Mouse (Mus musculus): ENCODE results near the gene Otub1. TPM values are rescaled to one million over a fixed set of nuclear protein-coding genes. Genes with fewer than 3 reads are reported as not detected.

Otub1 gene
- total RNA-seq, 2 experiments from 2014 or later: 61.0 to 69.0 TPM

DNA sequence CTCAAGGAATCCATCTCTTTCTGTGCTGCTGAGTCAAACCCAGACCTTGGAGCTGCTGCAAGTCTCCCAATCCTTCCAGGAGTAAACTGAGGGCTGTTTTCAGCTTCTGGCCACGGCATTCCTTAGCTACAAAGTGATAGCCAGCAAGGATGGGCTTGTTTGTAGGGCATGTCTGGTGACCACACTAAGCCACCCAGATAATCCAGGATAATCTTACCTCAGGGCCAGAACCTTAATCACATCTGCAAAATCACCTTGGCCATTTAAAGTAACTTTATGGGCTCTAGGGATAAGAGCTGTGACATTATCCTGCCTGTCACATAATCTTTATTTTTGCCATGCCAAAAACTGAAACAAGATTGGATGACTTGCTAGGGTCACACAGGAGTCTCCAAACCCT lies 6.1 kb upstream of the Otub1 start:
- no peak for ATAC-seq (replicated peaks; ENCODE audit: poor library complexity, severe bottlenecking)

DNA sequence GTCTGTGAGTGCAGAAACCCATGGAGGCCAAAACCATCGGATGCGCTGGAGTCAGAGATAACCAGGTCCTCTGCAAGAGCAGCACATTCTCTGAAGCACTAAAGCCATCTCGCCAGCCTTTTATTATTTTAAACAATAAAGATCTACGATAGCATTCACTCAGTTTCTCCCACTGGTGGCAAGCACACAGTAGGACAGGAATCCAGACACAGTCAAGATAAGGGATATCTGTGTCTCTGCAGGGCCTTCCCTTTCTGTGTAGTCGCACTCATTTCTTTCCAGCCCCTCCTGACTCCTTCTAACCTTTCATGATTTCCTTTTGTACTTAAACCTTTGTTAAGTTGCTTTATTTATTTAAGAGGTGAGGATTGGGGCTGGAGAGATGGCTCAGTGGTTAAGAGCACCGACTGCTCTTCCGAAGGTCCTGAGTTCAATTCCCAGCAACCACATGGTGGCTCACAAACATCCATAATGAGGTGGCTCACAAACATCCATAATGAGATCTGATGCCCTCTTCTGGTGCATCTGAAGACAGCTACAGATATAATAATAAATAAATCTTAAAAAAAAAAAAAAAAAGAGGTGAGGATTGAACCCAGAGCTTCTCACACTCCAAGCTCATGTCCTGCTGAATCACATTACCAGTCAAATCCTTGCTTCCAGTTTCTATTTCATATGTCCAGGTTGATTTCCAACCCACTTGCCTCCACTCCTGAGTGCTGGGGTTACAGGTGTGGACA lies 4.0 kb upstream of the Otub1 start:
- no peak for ATAC-seq (replicated peaks; ENCODE audit: poor library complexity, severe bottlenecking)

DNA sequence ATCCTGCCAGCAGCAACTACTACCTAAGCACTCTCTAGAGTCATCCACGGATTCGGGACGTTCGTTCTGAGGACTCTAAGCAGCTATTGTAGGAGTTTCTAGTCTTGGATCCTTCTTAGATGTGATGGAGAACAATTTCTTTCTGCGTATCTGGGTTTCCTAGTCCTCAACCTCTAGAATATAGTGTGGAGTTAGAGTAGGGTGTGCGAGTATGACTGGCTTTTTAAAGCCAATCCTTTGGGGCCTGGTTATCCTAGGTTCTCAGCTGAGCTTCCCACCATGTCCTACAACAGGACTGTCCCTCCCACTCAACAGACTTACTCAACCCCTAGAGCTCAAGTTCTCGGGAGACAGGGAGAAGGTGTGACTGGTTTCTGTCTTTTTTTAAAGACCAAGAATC lies 790 bp downstream of the Otub1 start:
- no peak for ATAC-seq (replicated peaks; ENCODE audit: poor library complexity, severe bottlenecking)

DNA sequence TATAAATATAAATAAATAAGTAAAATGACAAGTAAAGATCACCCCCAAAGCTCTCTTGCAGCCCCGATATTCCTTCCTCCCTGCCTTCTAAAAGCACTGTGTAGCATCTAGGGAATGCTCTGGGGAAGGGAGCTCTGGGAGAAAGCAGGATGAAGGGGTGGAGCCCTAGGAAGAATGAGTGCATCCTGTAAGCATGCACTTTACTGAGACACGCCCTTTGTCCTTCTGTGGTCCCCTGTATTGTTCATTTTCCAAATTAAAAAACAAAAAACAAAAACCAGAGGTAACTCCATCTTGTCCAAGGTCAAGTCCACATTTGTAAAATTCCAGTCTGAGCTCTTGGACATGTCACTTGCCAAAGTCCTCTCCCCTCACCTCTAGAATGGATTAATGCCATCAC lies 1.2 kb downstream of the Otub1 start:
- ATAC-seq (replicated peaks; ENCODE audit: poor library complexity, severe bottlenecking): no peak

DNA sequence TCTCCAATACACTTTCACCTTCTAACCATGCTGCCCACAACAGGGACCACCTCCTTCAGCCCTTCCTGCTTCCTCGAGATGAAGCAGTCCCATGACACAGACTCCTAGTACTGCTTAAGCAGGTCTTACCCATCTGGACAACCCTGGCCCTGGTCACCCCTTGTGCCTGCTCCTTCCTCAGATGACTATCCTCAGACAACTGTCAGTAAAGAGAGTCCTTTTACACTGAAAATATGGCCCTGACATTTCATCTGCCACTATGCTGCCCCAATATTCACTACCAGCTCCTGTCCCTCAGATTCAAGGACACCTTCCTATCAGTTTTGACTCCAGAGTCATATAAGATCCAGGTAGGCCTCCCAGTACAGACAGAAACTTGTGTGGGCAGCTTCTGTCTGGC lies 5.7 kb downstream of the Otub1 start:
- no peak for ATAC-seq (replicated peaks; ENCODE audit: poor library complexity, severe bottlenecking)

DNA sequence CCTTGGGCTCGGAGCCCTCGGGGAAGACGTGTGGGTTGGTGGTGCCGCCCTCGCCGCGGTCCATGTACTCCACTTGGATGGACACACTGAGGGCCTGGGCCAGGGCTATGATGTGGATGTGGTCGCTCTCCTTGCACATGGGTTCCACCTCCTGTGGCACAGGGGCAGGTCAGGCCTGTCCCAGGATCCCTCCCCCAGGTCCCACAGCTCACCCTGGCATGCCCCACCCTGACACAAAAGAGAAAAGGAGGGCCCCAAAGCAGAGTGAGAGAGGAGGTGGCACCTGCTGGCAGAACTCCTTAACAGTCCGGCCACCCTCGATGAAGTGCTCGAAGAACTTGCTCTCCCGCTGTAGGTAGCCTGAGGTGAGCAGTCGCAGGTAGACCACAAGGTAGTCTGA lies 7.0 kb downstream of the Otub1 start:
- no peak for ATAC-seq (replicated peaks; ENCODE audit: poor library complexity, severe bottlenecking)

DNA sequence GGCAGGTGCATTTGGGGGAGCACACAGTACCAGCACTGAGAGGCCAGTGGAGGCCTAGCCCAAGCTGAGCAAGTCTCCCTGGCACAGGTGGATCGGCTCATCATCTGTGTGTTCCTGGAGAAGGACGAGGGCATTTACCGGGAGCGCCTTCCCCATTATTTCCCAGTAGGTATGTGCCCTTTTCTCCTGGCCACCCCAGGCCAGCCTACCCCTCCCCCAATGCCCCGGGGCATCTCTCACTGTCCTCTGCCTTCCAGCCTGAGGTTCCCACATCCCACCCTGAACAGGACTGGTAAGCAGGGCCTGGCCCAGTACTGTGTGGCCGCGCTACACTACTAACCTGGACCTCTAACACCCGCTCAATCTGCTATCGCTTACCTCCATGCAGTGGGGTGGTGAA lies 8.7 kb downstream of the Otub1 start:
- no peak for ATAC-seq (replicated peaks; ENCODE audit: poor library complexity, severe bottlenecking)

DNA sequence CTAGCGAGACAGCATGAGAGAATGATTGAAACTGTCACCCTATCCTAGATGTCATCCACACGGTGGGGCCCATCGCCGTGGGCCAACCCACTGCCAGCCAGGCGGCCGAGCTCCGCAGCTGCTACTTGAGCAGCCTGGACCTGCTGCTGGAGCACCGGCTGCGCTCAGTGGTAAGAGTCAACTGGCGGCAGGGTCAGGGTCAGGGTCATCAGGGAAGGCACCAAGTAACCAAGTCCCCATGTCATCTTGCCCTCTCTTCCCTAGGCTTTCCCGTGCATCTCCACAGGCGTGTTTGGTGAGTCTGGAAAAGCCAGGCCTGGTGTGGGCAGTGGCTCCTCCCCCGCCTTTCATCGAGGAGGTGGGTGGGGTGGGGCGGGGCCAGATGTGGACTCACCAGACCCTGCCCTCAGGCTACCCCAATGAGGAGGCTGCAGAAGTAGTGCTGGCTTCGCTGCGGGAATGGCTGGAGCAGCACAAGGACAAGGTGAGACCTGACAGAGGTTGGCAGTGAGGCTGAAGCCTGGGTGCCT lies 9.3 kb downstream of the Otub1 start:
- no peak for ATAC-seq (replicated peaks; ENCODE audit: poor library complexity, severe bottlenecking)

DNA sequence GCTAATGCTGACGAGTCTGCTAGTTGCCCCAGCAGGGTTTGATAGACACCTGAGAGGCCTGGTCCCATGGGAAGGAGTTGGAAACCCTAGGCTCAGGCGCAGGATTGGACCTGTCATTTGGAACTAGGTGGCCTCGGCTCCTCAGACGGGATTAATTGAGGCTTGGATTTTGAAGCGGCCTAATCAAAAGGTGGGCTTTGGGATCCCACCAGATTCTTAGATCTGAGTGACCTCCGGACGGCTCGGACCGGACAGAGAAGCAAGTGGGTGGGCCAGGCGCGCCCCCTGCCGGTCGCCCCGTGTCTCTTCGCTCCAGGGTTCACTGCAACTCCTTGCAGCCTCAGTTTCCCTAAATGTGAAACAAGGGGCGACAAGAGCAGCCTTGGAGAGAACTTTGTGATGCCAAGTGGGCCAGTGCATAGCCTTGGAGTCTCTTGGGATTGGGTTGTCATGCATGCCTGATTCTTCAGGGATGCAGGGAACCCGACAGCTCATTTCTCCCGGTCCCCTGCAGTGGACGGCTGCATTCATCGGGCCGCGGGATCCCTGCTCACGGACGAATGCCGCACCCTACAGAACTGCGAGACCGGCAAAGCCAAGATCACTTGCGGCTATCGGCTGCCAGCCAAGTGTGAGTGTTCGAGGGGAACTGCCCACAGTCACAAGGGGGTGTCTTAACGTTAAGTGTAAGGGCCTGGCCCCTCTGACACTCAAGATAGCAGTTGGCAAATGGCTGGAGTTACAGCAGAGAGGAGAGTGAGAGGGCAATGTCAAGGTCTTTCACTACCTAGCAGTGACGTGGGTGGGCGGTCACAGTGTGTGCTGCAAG lies 10.0 kb downstream of the Otub1 start:
- peak; percentile 54; the same call in 1 of the 2 replicates for ATAC-seq (replicated peaks; ENCODE audit: poor library complexity, severe bottlenecking)

DNA sequence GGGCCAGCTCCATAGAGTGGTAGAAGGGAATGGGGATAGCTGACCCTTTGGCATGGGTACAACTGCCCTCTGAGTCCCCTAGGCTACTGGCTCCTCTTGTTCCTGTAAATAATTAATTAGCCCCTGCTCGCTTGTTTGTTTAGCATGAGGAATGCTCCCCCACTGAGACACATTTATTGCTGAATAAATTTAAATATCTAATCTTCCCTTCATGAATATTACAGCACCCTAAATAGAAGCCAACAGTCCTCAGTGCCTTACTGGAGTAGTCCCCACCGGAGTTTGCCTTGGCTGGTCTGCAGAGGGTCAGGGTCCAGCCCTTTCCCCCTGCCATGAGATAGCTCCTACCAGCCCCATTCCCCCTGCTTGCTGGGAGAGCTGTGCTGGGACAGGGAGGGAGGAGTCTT lies 13.6 kb downstream of the Otub1 start:
- no peak for ATAC-seq (replicated peaks; ENCODE audit: poor library complexity, severe bottlenecking)

DNA sequence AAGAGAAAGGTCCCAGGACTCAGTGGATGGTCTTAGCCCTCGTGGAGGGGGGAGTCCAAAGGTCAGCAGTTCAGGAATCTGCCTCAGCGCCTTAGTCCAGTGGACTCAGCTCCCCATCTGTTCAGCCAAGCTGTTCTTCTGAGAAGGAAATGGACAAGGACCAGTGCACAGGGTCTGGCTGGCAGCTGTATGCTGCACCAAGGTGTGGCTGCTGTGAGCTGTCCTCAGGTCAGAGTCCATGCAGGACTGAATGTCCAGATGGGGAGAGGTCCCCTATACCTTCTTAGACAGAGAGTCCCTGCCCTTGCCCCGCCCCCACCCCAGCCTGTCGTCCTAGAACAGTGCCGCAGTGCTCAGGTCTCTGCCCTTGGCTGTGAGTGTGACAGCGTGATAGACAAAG lies 14.5 kb downstream of the Otub1 start:
- no peak for ATAC-seq (replicated peaks; ENCODE audit: poor library complexity, severe bottlenecking)

DNA sequence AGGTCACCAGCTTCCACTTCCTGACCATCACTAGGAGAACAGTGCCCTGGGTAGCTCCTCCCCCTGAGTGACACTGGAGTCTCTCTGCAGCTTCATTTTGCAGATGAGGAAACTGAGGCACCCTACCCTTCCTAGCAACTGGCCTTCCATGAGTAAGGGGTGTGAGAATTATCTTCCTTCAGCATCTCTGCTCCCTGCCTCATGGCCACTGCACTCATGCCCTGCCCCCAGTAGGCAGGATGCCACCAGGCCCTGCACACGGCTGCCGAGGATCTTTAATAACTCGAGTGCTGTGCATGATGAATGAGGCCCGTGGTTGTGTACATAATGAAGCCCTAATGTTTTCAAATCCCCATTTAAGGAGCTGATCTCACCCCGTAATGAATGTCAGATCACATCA lies 15.1 kb downstream of the Otub1 start:
- ATAC-seq (replicated peaks; ENCODE audit: poor library complexity, severe bottlenecking): no peak

DNA sequence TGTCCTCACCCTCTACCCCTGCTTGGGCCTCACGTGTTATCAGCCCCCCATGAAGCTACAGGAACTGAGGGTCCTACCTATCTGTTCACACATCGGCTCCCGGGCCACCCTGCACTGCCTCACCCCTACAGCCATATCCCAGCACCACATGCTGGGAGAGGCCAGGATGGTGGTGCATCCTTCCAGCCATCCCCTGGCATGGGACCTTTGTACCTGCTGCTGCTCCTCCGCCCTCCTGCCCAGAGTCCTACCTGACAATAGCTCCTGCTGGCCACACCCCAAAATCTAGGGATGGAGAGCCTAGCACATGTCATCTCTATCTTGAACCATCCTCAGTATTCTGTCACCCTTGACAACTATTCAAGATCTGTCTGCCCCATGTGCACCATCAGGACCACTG lies 17.1 kb downstream of the Otub1 start:
- no peak for ATAC-seq (replicated peaks; ENCODE audit: poor library complexity, severe bottlenecking)

DNA sequence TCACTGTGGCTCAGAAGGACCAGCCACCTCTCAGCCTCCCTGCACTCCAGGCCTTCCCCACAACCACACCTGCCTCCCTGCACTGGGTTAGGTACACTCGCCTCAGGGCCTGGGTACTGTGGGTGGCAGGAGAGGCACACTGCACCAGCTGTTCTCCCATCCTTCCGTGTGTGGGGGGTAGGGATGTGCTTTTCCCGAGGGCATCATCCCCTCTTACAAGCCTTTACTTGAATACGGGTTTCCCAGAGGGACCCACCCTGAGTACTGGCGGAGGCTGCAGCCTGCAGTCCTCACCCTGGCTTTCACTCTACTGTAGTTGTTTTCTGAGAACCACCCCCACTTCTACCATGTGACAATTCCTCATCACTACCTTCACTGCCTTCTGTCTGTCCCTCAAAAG lies 19.0 kb downstream of the Otub1 start:
- no peak for ATAC-seq (replicated peaks; ENCODE audit: poor library complexity, severe bottlenecking)

DNA sequence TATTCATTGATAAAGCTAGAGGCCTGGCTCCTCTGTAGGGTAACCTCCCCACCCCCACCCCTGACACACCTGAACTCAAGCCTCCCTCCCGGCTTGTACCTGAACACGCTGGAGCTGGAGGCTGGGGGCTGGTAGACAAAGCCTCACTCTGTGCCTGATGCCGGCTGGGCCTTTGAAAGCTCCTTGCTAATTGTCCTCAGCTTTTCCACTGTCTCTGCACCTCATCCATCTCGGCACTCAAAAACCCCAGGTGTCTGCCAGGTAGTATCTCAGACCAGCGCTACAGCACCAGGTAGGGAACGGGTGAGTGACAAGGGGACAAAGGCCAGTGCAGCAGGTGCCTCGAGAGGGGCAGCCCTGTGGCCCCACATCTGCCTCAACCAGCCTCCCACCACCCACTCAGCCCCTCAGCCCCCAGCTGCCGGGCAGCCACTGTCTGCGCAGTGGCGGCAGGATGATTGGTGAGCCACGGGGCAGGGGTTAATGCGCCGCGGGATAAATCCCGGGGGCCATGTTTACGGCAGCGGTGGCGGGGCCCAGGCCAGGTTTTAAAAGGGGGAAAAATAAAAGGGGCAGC lies 20.3 kb downstream of the Otub1 start:
- ATAC-seq (replicated peaks; ENCODE audit: poor library complexity, severe bottlenecking): no peak

DNA sequence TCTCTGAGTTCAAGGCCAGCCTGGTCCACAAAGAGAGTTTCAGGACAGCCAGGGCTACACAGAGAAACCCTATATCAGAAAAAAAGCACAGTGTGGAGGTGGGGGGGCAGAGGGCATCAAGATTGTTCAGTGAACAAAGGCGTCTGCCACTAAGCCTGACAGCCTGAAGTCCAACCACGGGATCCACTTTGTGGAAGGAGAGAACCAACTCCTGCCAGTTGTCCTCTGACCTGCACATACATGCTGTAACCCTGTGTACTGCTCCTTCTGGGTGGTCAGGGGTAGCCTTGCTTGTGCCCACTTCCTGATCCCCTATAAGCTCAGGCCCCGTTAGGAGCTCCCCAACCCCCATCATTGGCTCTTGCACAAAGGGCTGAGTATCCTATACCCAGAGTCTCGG lies 21.1 kb downstream of the Otub1 start:
- ATAC-seq (replicated peaks; ENCODE audit: poor library complexity, severe bottlenecking): no peak

DNA sequence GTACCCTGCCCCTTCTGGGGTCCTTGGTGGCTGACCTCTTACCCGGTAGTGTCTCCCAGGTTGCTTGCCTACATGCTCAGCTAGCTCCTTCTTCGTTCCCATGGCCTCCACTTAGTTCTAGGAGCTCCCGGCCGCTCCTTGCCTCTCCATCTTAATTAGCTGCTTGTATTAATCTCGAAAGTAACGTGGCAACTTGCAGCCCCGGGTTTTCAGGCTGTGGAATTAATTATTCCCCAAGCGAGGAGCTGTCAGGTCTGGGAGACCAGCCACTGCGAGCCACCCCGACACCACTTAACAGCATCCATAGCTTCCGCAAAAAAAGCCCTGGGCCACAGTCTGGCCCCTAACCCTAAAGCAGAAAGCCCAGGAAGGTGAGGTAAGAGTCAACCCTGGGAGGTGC lies 22.7 kb downstream of the Otub1 start:
- ATAC-seq (replicated peaks; ENCODE audit: poor library complexity, severe bottlenecking): no peak

DNA sequence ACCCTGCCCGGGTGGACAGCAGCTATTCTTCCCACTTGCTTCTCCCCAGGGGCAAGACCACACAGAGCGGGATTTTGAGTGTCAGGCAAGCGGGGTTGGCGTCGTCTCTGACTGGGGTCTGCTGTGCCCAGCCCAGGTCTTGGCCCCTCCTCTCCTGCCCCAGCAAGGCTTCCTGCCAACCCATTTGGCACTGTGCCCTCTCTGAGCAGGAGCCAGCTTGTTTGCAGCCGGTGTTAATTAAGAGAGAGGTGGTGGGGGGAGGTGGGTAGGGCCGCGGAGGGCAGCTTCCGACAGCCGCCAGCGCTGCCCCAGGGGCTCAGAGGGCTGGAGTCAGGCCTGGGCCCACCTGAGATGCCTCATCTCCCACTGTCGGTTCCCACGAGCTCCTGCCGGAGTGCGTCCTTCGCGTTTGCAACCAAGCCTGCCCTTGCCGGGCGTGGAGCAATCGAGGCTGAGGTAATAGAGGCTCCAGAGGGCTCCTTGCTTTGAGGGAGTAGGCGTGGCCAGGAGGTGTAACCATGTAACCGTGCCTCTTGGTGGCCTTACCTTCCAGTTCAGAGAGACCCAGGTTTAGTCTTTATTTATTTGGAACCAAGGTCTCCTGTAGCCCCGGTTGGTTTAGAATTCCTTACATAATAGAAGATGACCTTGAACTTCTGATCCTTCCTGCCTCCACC lies 23.7 kb downstream of the Otub1 start:
- peak; percentile 75 for ATAC-seq (replicated peaks; ENCODE audit: poor library complexity, severe bottlenecking)

DNA sequence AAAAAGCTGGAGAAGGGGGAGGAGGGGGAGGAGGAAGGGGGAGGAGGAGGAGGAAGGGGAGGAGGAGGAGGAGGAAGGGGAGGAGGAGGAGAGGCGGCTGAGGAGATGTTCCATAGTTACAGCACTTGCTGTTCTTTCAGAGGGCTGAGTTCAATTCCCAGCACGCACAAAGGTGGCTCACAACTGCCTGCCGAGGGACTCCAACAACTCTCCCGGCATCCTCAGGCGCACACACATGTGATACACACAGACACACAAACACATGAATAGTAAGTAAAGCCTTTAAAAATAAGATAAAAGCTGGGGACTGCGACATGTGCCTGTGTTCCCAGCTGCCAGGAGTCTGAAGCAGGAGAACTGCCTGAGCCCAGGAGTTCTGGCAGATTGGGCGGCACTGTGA lies 24.6 kb downstream of the Otub1 start:
- no peak for ATAC-seq (replicated peaks; ENCODE audit: poor library complexity, severe bottlenecking)

DNA sequence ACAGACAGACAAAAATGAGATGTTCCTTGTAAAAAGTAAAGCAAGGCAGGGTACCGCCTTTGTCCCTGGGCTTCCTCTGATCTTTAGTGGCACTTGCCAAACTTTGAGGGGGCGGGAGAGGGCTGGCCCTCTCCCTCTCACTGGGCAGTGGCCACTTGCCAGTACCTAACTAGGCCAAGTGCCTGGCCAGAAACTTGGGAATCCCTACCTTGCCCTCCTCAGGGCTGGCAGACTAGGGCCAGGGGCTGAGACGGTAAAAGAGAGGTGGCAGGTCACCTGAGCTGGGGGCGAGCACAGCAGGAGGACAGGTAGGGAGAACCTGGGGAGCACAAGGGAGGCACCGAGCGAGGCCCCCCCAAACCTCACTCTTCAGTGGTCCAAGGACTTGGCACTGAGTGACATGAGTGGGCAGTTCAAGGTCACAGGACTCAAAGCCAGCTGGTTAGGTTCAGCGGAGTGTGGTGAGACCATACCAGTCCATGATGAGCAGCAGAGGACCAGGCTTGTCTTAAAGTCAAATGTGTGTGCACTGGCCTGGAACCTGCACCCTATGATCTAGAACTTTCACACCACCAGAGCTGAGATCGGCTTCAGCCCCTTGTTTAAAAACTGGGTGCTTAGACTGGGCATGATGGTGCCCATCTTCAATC lies 25.2 kb downstream of the Otub1 start:
- ATAC-seq (replicated peaks; ENCODE audit: poor library complexity, severe bottlenecking): no peak

Measured in granulocyte monocyte progenitor cell, adult 5-6 weeks (primary cell).